23 mouse cellular contexts compared by ENCODE assay signal in the genomic region with DNA sequence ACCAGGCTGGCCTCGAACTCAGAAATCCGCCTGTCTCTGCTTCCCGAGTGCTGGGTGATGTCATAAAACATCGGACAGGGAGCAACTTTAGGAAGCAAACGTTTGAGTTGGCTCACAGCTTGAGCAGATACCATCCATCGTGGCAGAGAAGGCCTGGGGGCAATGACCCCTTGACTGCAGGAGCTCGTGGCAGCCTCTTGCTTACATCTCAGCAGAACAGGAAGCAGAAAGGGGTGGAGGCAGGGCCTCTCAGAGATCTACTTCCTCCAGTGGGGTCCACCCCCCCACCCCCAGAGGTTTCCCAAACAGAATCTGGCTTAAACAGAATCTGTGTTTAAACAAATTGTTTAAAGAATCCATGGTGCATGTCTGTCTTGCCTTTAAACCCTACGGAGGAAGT. TPM values are rescaled to one million over a fixed set of nuclear protein-coding genes. Genes with fewer than 3 reads are reported as not detected.
DNase-seq lines count a peak whose midpoint lies in the region; ATAC-seq and TF ChIP-seq lines count a peak whose summit lies in the region.
"Had no signal": no experiment of that assay in that cellular context is flagged by ENCODE, and none has a peak within 500 bp of the region (broad histone marks: within the 10 kb centered on the region; RNA-seq: fewer than 3 reads in every experiment).

No protein-coding gene starts in this region.

- no peak overlapping the region for H3K4me2 ChIP-seq in hindbrain, embryonic 12.5 days (replicated peaks)
- H3K4me2 ChIP-seq in hindbrain, embryonic 16.5 days (ENCODE audit: low read length), result no peak overlapping the region
- no peak overlapping the region for H3K4me2 ChIP-seq in lung, postnatal 0 days (replicated peaks; ENCODE audit: low read depth, low read length)
- H3K4me2 ChIP-seq: embryonic facial prominence, embryonic 12.5 days; midbrain, embryonic 15.5 days had no signal

- TF ChIP-seq EP300 in lung, postnatal 0 days (IDR thresholded peaks at IDR 0.05), result no peak

- H3K27ac ChIP-seq in hindbrain, embryonic 12.5 days, result peak overlapping the region; percentile 60; the same call in 1 of the 2 replicates
- no peak overlapping the region for H3K27ac ChIP-seq in hindbrain, embryonic 16.5 days (ENCODE audit: low read depth, low read length)
- H3K27ac ChIP-seq in lung, postnatal 0 days (ENCODE audit: low read length), result no peak overlapping the region
- no peak overlapping the region for H3K27ac ChIP-seq in thymus, adult 2 months (ENCODE audit: control insufficient read depth, insufficient read depth, low read length)
- H3K27ac ChIP-seq: embryonic facial prominence, embryonic 12.5 days; gastrocnemius, adult 2 months; layer of hippocampus, adult 2 months; midbrain, embryonic 15.5 days; stomach, postnatal 0 days had no signal

- no peaks in the 10 kb centered on the region for H3K27me3 ChIP-seq in hindbrain, embryonic 12.5 days
- no peaks in the 10 kb centered on the region for H3K27me3 ChIP-seq in hindbrain, embryonic 16.5 days (replicated peaks; ENCODE audit: control insufficient read depth, insufficient read depth, low read length)
- no peaks in the 10 kb centered on the region for H3K27me3 ChIP-seq in lung, postnatal 0 days (replicated peaks; ENCODE audit: insufficient read depth, low read length)
- no peaks in the 10 kb centered on the region for H3K27me3 ChIP-seq in thymus, adult 2 months (ENCODE audit: control insufficient read depth, insufficient read depth, low read length)
- H3K27me3 ChIP-seq: embryonic facial prominence, embryonic 12.5 days; midbrain, embryonic 15.5 days; Patski had no signal

- peak; percentile 13 for DNase-seq in lung, postnatal 10 days
- no peak for DNase-seq in lung, postnatal 0 days (ENCODE audit: low spot score)
- no peak for DNase-seq in thymus, adult 2 months
- no peak for DNase-seq in gastrocnemius, postnatal 10 days
- DNase-seq: adrenal gland, postnatal 25 days; cerebellum, adult 18-20 months; cerebellum, postnatal 36 days; gastrocnemius, adult 2 months; heart, postnatal 10 days; lung, postnatal 36 days; right cerebral cortex, postnatal 14 days; thymus, postnatal 36 days had no signal

- H3K9ac ChIP-seq in hindbrain, embryonic 12.5 days, result no peak overlapping the region
- H3K9ac ChIP-seq in hindbrain, embryonic 16.5 days (ENCODE audit: low read depth, low read length), result no peak overlapping the region
- H3K9ac ChIP-seq in lung, postnatal 0 days (replicated peaks; ENCODE audit: low read depth), result no peak overlapping the region
- H3K9ac ChIP-seq: embryonic facial prominence, embryonic 12.5 days; midbrain, embryonic 15.5 days had no signal

- no peak overlapping the region for H3K4me3 ChIP-seq in hindbrain, embryonic 12.5 days
- no peak overlapping the region for H3K4me3 ChIP-seq in hindbrain, embryonic 16.5 days (ENCODE audit: low read length)
- no peak overlapping the region for H3K4me3 ChIP-seq in lung, postnatal 0 days (ENCODE audit: low read depth, low read length)
- H3K4me3 ChIP-seq in thymus, adult 2 months (ENCODE audit: control insufficient read depth, insufficient read depth, low read length), result no peak overlapping the region
- H3K4me3 ChIP-seq: embryonic facial prominence, embryonic 12.5 days; gastrocnemius, adult 2 months; layer of hippocampus, adult 2 months; midbrain, embryonic 15.5 days had no signal

- no peaks in the 10 kb centered on the region for H3K9me3 ChIP-seq in hindbrain, embryonic 12.5 days (replicated peaks)
- H3K9me3 ChIP-seq in hindbrain, embryonic 16.5 days (ENCODE audit: control insufficient read depth, low read length), result no peaks in the 10 kb centered on the region
- H3K9me3 ChIP-seq in lung, postnatal 0 days (ENCODE audit: low read length), result no peaks in the 10 kb centered on the region
- H3K9me3 ChIP-seq: embryonic facial prominence, embryonic 12.5 days; midbrain, embryonic 15.5 days had no signal

- peaks cover 17% of the 10 kb centered on the region for H3K4me1 ChIP-seq in hindbrain, embryonic 12.5 days
- H3K4me1 ChIP-seq in hindbrain, embryonic 16.5 days (ENCODE audit: control insufficient read depth, insufficient read depth, low read depth, low read length), result peaks cover 8% of the 10 kb centered on the region; the same call in 1 of the 2 replicates
- H3K4me1 ChIP-seq in lung, postnatal 0 days (ENCODE audit: insufficient read depth, low read depth, low read length), result no peaks in the 10 kb centered on the region
- H3K4me1 ChIP-seq in thymus, adult 2 months (replicated peaks; ENCODE audit: control insufficient read depth, insufficient read depth, low read length), result no peaks in the 10 kb centered on the region

- ATAC-seq in hindbrain, embryonic 12.5 days (ENCODE audit: low FRiP score), result no peak
- ATAC-seq in hindbrain, embryonic 16.5 days, result no peak
- no peak for ATAC-seq in lung, postnatal 0 days
- ATAC-seq in hematopoietic stem cell, adult 5-6 weeks (replicated peaks in 1 of 2; ENCODE audit: insufficient read depth in 1 of 2, low FRiP score in 2 of 2, low TSS enrichment in 1 of 2, low read depth in 1 of 2, poor library complexity in 2 of 2, severe bottlenecking in 2 of 2), result peak; percentile 48 to 62; a peak in 1 of 4 replicates
- peak; percentile 69 for ATAC-seq in megakaryocyte progenitor cell, adult 5-6 weeks (replicated peaks; ENCODE audit: poor library complexity)
- ATAC-seq: intestine, embryonic 16.5 days had no signal

- no peaks in the 10 kb centered on the region for H3K36me3 ChIP-seq in hindbrain, embryonic 12.5 days
- H3K36me3 ChIP-seq in hindbrain, embryonic 16.5 days (ENCODE audit: control insufficient read depth, insufficient read depth, low read length), result no peaks in the 10 kb centered on the region
- no peaks in the 10 kb centered on the region for H3K36me3 ChIP-seq in lung, postnatal 0 days (ENCODE audit: insufficient read depth, low read length)
- H3K36me3 ChIP-seq in thymus, adult 2 months (ENCODE audit: control insufficient read depth, insufficient read depth, low read length), result no peaks in the 10 kb centered on the region
- H3K36me3 ChIP-seq: embryonic facial prominence, embryonic 12.5 days; midbrain, embryonic 15.5 days had no signal

- TF ChIP-seq POLR2A in thymus, adult 2 months (IDR thresholded peaks at IDR 0.05; ENCODE audit: control insufficient read depth, extremely low read depth, insufficient read depth, low read length, poor library complexity), result no peak

- no peak for TF ChIP-seq CTCF in lung, postnatal 0 days (IDR thresholded peaks at IDR 0.05)
- no peak for TF ChIP-seq CTCF in thymus, adult 2 months (IDR thresholded peaks at IDR 0.05; ENCODE audit: borderline replicate concordance, control insufficient read depth, extremely low read depth, insufficient read depth, low read length, poor library complexity)

- 71% methylated on average over 8 of the region's 8 CpGs for WGBS in hindbrain, embryonic 12.5 days
- 65% methylated on average over 8 of the region's 8 CpGs for WGBS in hindbrain, embryonic 16.5 days
- 50% methylated on average over 8 of the region's 8 CpGs for WGBS in lung, postnatal 0 days
- 64% methylated on average over 8 of the region's 8 CpGs for WGBS in thymus, adult 2 months

RNA-seq across cellular contexts. Expression of a gene that starts 20.6 kb away (rescaled TPM):
- 1.8 and 2.7 TPM in 2 replicates for polyA plus RNA-seq in hindbrain, embryonic 12.5 days (2016; fragmentation: Nextera tagmentation; extraction: Ambion mirVana)
- polyA plus RNA-seq in hindbrain, embryonic 16.5 days (2015; fragmentation: Nextera tagmentation; extraction: Ambion mirVana), result 6.8 and 8.0 TPM in 2 replicates
- polyA plus RNA-seq in lung, postnatal 0 days (2015; fragmentation: Nextera tagmentation; extraction: Ambion mirVana), result 0.13 and 0.18 TPM in 2 replicates
- total RNA-seq in hematopoietic stem cell, adult 5-6 weeks (2017), result not detected in 2 replicates
- total RNA-seq in megakaryocyte progenitor cell, adult 5-6 weeks (2015), result not detected in 2 replicates
- not detected in 2 replicates for total RNA-seq in megakaryocyte progenitor cell, adult 5-6 weeks (2017)
- 0.05 and 0.09 TPM in 2 replicates for polyA plus RNA-seq in thymus, adult 2 months (2012; rRNA removed)
- 1 to 10 TPM; 1.2 to 1.4 TPM for total RNA-seq in gastrocnemius, postnatal 10 days (2021)
- polyA plus RNA-seq: C2C12 had no signal

Comparison
In these comparisons a context has a peak if more than half of its experiments do, and no peak if none do; other contexts are left out.
1. ATAC-seq: peak in hematopoietic stem cell, adult 5-6 weeks (2 of 2) and megakaryocyte progenitor cell, adult 5-6 weeks (single experiment); none in hindbrain, embryonic 12.5 days (single experiment), hindbrain, embryonic 16.5 days (single experiment) and lung, postnatal 0 days (single experiment).